Mouse (Mus musculus): ENCODE results near the gene Carhsp1.

- TF ChIP-seq CTCF (IDR thresholded peaks at IDR 0.05) = peak; percentile 51
- TF ChIP-seq POLR2A (IDR thresholded peaks at IDR 0.05; ENCODE audit: insufficient read depth, low read depth, low read length) = peak; percentile 77
Observed at GRCm38 (mm10) chr16:8637217-8638051, 34.5 kb downstream of the Carhsp1 start, which contains the start of the genes Pmm2 and Tmem186.
